Mouse (Mus musculus) granulocyte monocyte progenitor cell, adult 5-6 weeks (primary cell): ENCODE data around the gene Nav1. TPM values are rescaled to one million over a fixed set of nuclear protein-coding genes. Genes with fewer than 3 reads are reported as not detected.

Experiments used
- ATAC-seq: replicated peaks from 2 replicates; pipeline ENCODE4 v1.8.0; 2016; ENCODE audit warnings: mild to moderate bottlenecking, moderate TSS enrichment, inconsistent platforms; ENCODE audit not compliant: poor library complexity, severe bottlenecking
- total RNA-seq, 2 experiments: library from RNA; stranded (forward) in 1 of 2; stranded (reverse) in 1 of 2; fragments of 200-712, 200-1000 nt in 1 of 2; fragments of >200 nt in 1 of 2; fragmentation: Nextera tagmentation in 1 of 2; gene quantifications; 2 replicates each; pipeline ENCODE4 v1.2.3; 2014 to 2017

Gene Nav1
- total RNA-seq, 2 experiments from 2014 or later = 3.6 to 16.3 TPM

GRCm38 (mm10) chr1:135583678-135584515 is 23.2 kb downstream of the Nav1 start:
- no peak for ATAC-seq

- no peak for ATAC-seq
These were observed 23.9 kb downstream of the Nav1 start for GRCm38 (mm10) chr1:135583081-135583677.

- ATAC-seq = no peak
These were observed 26.1 kb downstream of the Nav1 start for GRCm38 (mm10) chr1:135581001-135581400.

GRCm38 (mm10) chr1:135579111-135579510 is 28.0 kb downstream of the Nav1 start:
- no peak for ATAC-seq

- ATAC-seq = no peak
These were observed 29.3 kb downstream of the Nav1 start for GRCm38 (mm10) chr1:135577793-135578192.

- no peak for ATAC-seq
These were observed 31.7 kb downstream of the Nav1 start for GRCm38 (mm10) chr1:135575393-135575792.

GRCm38 (mm10) chr1:135574451-135575208 is 32.5 kb downstream of the Nav1 start:
- ATAC-seq = no peak

- no peak for ATAC-seq
These were observed 34.8 kb downstream of the Nav1 start for GRCm38 (mm10) chr1:135572139-135572892.

- ATAC-seq = no peak
These were observed 39.0 kb downstream of the Nav1 start for GRCm38 (mm10) chr1:135568087-135568486.

GRCm38 (mm10) chr1:135566611-135567010 is 40.5 kb downstream of the Nav1 start:
- no peak for ATAC-seq

- no peak for ATAC-seq
These were observed 41.3 kb downstream of the Nav1 start for GRCm38 (mm10) chr1:135565775-135566174.

GRCm38 (mm10) chr1:135564660-135565519 is 42.2 kb downstream of the Nav1 start:
- no peak for ATAC-seq

- no peak for ATAC-seq
These were observed 43.2 kb downstream of the Nav1 start for GRCm38 (mm10) chr1:135563781-135564414.

GRCm38 (mm10) chr1:135562982-135563650 is 44.0 kb downstream of the Nav1 start:
- no peak for ATAC-seq

- ATAC-seq = no peak
These were observed 45.0 kb downstream of the Nav1 start for GRCm38 (mm10) chr1:135562115-135562514.

GRCm38 (mm10) chr1:135561282-135561681 is 45.8 kb downstream of the Nav1 start:
- no peak for ATAC-seq

GRCm38 (mm10) chr1:135557976-135558375 is 49.1 kb downstream of the Nav1 start:
- ATAC-seq = no peak

GRCm38 (mm10) chr1:135555885-135556284 is 51.2 kb downstream of the Nav1 start:
- no peak for ATAC-seq
